In the genomic region with DNA sequence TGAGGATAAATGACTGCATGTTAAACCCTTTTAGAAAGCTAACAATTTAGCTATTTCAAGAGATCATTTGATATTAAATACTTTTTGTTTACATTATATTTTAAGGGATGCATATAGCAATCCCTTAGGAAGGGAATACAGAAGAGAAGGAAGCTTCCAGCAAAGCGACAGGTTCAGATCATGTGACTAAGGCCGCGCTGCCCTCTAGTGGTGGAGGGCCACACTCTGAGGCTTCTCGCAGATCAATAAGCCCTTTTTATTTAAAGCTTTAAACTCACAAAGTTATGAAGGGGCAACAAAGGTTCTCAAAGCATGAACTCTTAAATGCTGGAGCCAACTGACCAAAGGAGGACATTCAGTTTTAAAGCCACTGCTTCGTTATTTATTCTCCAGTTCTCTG, we compare ENCODE assay signal across 8 mouse cellular contexts. TPM values are rescaled to one million over a fixed set of nuclear protein-coding genes. Genes with fewer than 3 reads are reported as not detected.
A peak's percentile ranks its signal among the peaks of the same experiment; 100 is the strongest.
DNase-seq lines count a peak whose midpoint lies in the region; ATAC-seq and TF ChIP-seq lines count a peak whose summit lies in the region.

No protein-coding gene starts in this region.

- DNase-seq in testis, postnatal 14 days (ENCODE audit: low spot score) = no peak
- DNase-seq in adrenal gland, adult 8-10 months = peak; percentile 19
- DNase-seq in embryonic facial prominence, embryonic 14.5 days (ENCODE audit: low spot score) = peak; percentile 49
- DNase-seq in kidney, postnatal 0 days (ENCODE audit: low spot score) = peak; percentile 70
- DNase-seq in lung, embryonic 14.5 days = peak; percentile 69
- DNase-seq in spleen, adult 2 months (ENCODE audit: low read depth in 1 of 2, low spot score in 2 of 2) = peak in 1 of 2 experiments; percentile 61

- H3K4me2 ChIP-seq in embryonic facial prominence, embryonic 14.5 days (ENCODE audit: low read depth, low read length) = no peak overlapping the region
- no peak overlapping the region for H3K4me2 ChIP-seq in kidney, postnatal 0 days (ENCODE audit: low read length)
- no peak overlapping the region for H3K4me2 ChIP-seq in lung, embryonic 14.5 days

- TF ChIP-seq POLR2A in testis, adult 2 months (IDR thresholded peaks at IDR 0.05; ENCODE audit: control insufficient read depth, low read depth, low read length) = no peak
- no peak for TF ChIP-seq POLR2A in spleen, adult 2 months (IDR thresholded peaks at IDR 0.05; ENCODE audit: low read depth, low read length)

- H3K36me3 ChIP-seq in testis, adult 2 months (ENCODE audit: control insufficient read depth, insufficient read depth, low read length) = no peaks in the 10 kb centered on the region
- 0 out of 2 replicates have a peak, but pooled peaks cover 8% of the 10 kb centered on the region for H3K36me3 ChIP-seq in embryonic facial prominence, embryonic 14.5 days (ENCODE audit: control insufficient read depth, insufficient read depth, low read length)
- H3K36me3 ChIP-seq in kidney, postnatal 0 days (ENCODE audit: insufficient read depth, low read length) = no peaks in the 10 kb centered on the region
- H3K36me3 ChIP-seq in lung, embryonic 14.5 days (ENCODE audit: insufficient read depth) = peaks cover 7% of the 10 kb centered on the region; the same call in 1 of the 2 replicates
- H3K36me3 ChIP-seq in spleen, adult 2 months (ENCODE audit: control insufficient read depth, insufficient read depth, low read length) = no peaks in the 10 kb centered on the region

- no peaks in the 10 kb centered on the region for H3K27me3 ChIP-seq in testis, adult 2 months (ENCODE audit: control insufficient read depth, insufficient read depth, low read length)
- H3K27me3 ChIP-seq in embryonic facial prominence, embryonic 14.5 days (replicated peaks; ENCODE audit: control insufficient read depth, insufficient read depth, low read length) = no peaks in the 10 kb centered on the region
- no peaks in the 10 kb centered on the region for H3K27me3 ChIP-seq in kidney, postnatal 0 days (ENCODE audit: insufficient read depth, low read length)
- H3K27me3 ChIP-seq in lung, embryonic 14.5 days (ENCODE audit: insufficient read depth, low read length) = no peaks in the 10 kb centered on the region
- H3K27me3 ChIP-seq in spleen, adult 2 months (ENCODE audit: control insufficient read depth, insufficient read depth, low read length) = no peaks in the 10 kb centered on the region

- no peak overlapping the region for H3K4me3 ChIP-seq in testis, adult 2 months (ENCODE audit: control insufficient read depth, low read depth, low read length)
- H3K4me3 ChIP-seq in embryonic facial prominence, embryonic 14.5 days (ENCODE audit: low read depth, low read length) = no peak overlapping the region
- no peak overlapping the region for H3K4me3 ChIP-seq in kidney, postnatal 0 days (replicated peaks; ENCODE audit: low read depth, low read length)
- H3K4me3 ChIP-seq in lung, embryonic 14.5 days (ENCODE audit: low read depth, low read length) = no peak overlapping the region
- no peak overlapping the region for H3K4me3 ChIP-seq in spleen, adult 2 months (ENCODE audit: extremely low read depth, insufficient read depth, insufficient read length)

- ATAC-seq in embryonic facial prominence, embryonic 14.5 days (ENCODE audit: low read depth) = no peak
- no peak for ATAC-seq in kidney, postnatal 0 days (replicated peaks; ENCODE audit: low FRiP score, low read depth)
- ATAC-seq in lung, embryonic 14.5 days (ENCODE audit: insufficient read depth) = no peak
- no peak for ATAC-seq in erythroid progenitor cell, adult 5-6 weeks (replicated peaks; ENCODE audit: low FRiP score, poor library complexity, severe bottlenecking)

- no peak overlapping the region for H3K9ac ChIP-seq in embryonic facial prominence, embryonic 14.5 days (ENCODE audit: low read depth, low read length)
- no peak overlapping the region for H3K9ac ChIP-seq in kidney, postnatal 0 days (ENCODE audit: low read depth, low read length)
- no peak overlapping the region for H3K9ac ChIP-seq in lung, embryonic 14.5 days

- no peaks in the 10 kb centered on the region for H3K9me3 ChIP-seq in embryonic facial prominence, embryonic 14.5 days (ENCODE audit: control insufficient read depth, low read length)
- no peaks in the 10 kb centered on the region for H3K9me3 ChIP-seq in kidney, postnatal 0 days (replicated peaks; ENCODE audit: low read length)
- H3K9me3 ChIP-seq in lung, embryonic 14.5 days (ENCODE audit: low read depth, low read length) = no peaks in the 10 kb centered on the region

- H3K4me1 ChIP-seq in testis, adult 2 months (ENCODE audit: control insufficient read depth, insufficient read depth, low read length) = 0 out of 2 replicates have a peak, but pooled peaks cover 3% of the 10 kb centered on the region
- H3K4me1 ChIP-seq in embryonic facial prominence, embryonic 14.5 days (ENCODE audit: control insufficient read depth, insufficient read depth, low read length) = peaks cover 2% of the 10 kb centered on the region; the same call in 1 of the 2 replicates
- H3K4me1 ChIP-seq in kidney, postnatal 0 days (replicated peaks; ENCODE audit: insufficient read depth, low read length) = peaks cover 9% of the 10 kb centered on the region; the same call in 1 of the 2 replicates
- no peaks in the 10 kb centered on the region for H3K4me1 ChIP-seq in lung, embryonic 14.5 days (ENCODE audit: insufficient read depth)
- H3K4me1 ChIP-seq in spleen, adult 2 months (ENCODE audit: control insufficient read depth, insufficient read depth, insufficient read length) = peaks cover 7% of the 10 kb centered on the region; the same call in 1 of the 2 replicates

- 29% methylated on average over 5 of the region's 5 CpGs for WGBS in embryonic facial prominence, embryonic 14.5 days
- 36% methylated on average over 5 of the region's 5 CpGs for WGBS in kidney, postnatal 0 days
- WGBS in lung, embryonic 14.5 days = 36% methylated on average over 5 of the region's 5 CpGs
- 24% methylated on average over 5 of the region's 5 CpGs for WGBS in spleen, adult 2 months

- peak; percentile 73; the same call in 1 of the 2 replicates for TF ChIP-seq CTCF in testis, adult 2 months (IDR thresholded peaks at IDR 0.05; ENCODE audit: control insufficient read depth, insufficient read depth, insufficient replicate concordance, low read depth, low read length)
- peak; percentile 75 for TF ChIP-seq CTCF in kidney, postnatal 0 days (IDR thresholded peaks at IDR 0.05; ENCODE audit: low read depth)
- TF ChIP-seq CTCF in lung, embryonic 14.5 days (IDR thresholded peaks at IDR 0.05; ENCODE audit: low read depth) = peak; percentile 72
- peak; percentile 87; the same call in 1 of the 2 replicates for TF ChIP-seq CTCF in spleen, adult 2 months (IDR thresholded peaks at IDR 0.05; ENCODE audit: extremely low read depth, insufficient read depth, insufficient read length, insufficient replicate concordance)

- H3K27ac ChIP-seq in testis, adult 2 months (ENCODE audit: control insufficient read depth, insufficient read depth, low read depth, low read length) = no peak overlapping the region
- no peak overlapping the region for H3K27ac ChIP-seq in embryonic facial prominence, embryonic 14.5 days (replicated peaks; ENCODE audit: low read depth, low read length)
- H3K27ac ChIP-seq in kidney, postnatal 0 days = no peak overlapping the region
- H3K27ac ChIP-seq in lung, embryonic 14.5 days (ENCODE audit: low read depth) = no peak overlapping the region
- H3K27ac ChIP-seq in spleen, adult 2 months (ENCODE audit: insufficient read depth, low read length) = no peak overlapping the region

RNA-seq across cellular contexts. Expression of a gene that starts 39.4 kb away (rescaled TPM):
- 0.53 and 0.63 TPM in 2 replicates for polyA plus RNA-seq in testis, adult 2 months (2012; rRNA removed)
- total RNA-seq in adrenal gland, adult 8-10 months (2022) = 1 to 10 TPM; 7.9 to 9.8 (median 9.1) TPM
- 74.7 and 81.4 TPM in 2 replicates for polyA plus RNA-seq in embryonic facial prominence, embryonic 14.5 days (2014; fragmentation: Nextera tagmentation; extraction: Ambion mirVana)
- 34.8 and 35.0 TPM in 2 replicates for polyA plus RNA-seq in kidney, postnatal 0 days (2015; fragmentation: Nextera tagmentation; extraction: Ambion mirVana)
- 83.4 and 87.9 TPM in 2 replicates for polyA plus RNA-seq in lung, embryonic 14.5 days (2014; fragmentation: Nextera tagmentation; extraction: Ambion mirVana)
- polyA plus RNA-seq in spleen, adult 2 months (2012; rRNA removed) = 0.28 and 0.63 TPM in 2 replicates
- total RNA-seq in erythroid progenitor cell, adult 5-6 weeks (2015; ENCODE audit: low replicate concordance) = 1.1 TPM in 1 of 2 replicates, not detected in the other
- total RNA-seq in erythroid progenitor cell, adult 5-6 weeks (2017; ENCODE audit: low replicate concordance) = 0.38 TPM in 1 of 2 replicates, not detected in the other

Comparison
In these comparisons a context has a peak if more than half of its experiments do, and no peak if none do; other contexts are left out.
1. RNA of a gene that starts 39.4 kb away (polyA plus RNA-seq): 83.4 to 87.9 TPM in lung, embryonic 14.5 days, 74.7 to 81.4 TPM in embryonic facial prominence, embryonic 14.5 days and 34.8 to 35.0 TPM in kidney, postnatal 0 days; 0.53 to 0.63 TPM in testis, adult 2 months and 0.28 to 0.63 TPM in spleen, adult 2 months; every median in the first group is over 10 times any median in the second.
2. Peak in every context shown above with its lines, with median percentiles within 50 percentile points of each other: CTCF ChIP-seq.